Mouse (Mus musculus) neural tube, embryonic 15.5 days (tissue): ENCODE data around the gene Ranbp9. TPM values are rescaled to one million over a fixed set of nuclear protein-coding genes. Genes with fewer than 3 reads are reported as not detected.
A peak's percentile ranks its signal among the peaks of the same experiment; 100 is the strongest.

ENCODE experiments used
- ATAC-seq: fragments of 200-750 bp; cut with Nextera tagmentation; 2 replicates; pipeline ENCODE4 v1.8.0; 2017; ENCODE audit warnings: mild to moderate bottlenecking, moderate TSS enrichment, moderate library complexity; ENCODE audit not compliant: low FRiP score
- H3K27ac ChIP-seq: fragments of 300-500 bp; sonication (generic); replicated peaks from 2 replicates; pipeline ENCODE4 v1.5.1; 2015; ENCODE audit warnings: mild to moderate bottlenecking, inconsistent platforms
- H3K27me3 ChIP-seq: fragments of 300-500 bp; sonication (generic); replicated peaks from 2 replicates; pipeline ENCODE4 v1.6.1; 2015; ENCODE audit warnings: inconsistent platforms
- H3K36me3 ChIP-seq: fragments of 300-500 bp; sonication (generic); 2 replicates; pipeline ENCODE4 v1.6.1; 2015; ENCODE audit warnings: inconsistent platforms
- H3K4me1 ChIP-seq: fragments of 300-500 bp; sonication (generic); 2 replicates; pipeline ENCODE4 v1.6.1; 2015; ENCODE audit warnings: inconsistent platforms
- H3K4me2 ChIP-seq: fragments of 300-500 bp; sonication (generic); 2 replicates; pipeline ENCODE4 v1.6.1; 2015; ENCODE audit warnings: inconsistent platforms, mild to moderate bottlenecking, moderate library complexity
- H3K4me3 ChIP-seq: fragments of 300-500 bp; sonication (generic); replicated peaks from 2 replicates; pipeline ENCODE4 v1.5.1; 2015; ENCODE audit warnings: mild to moderate bottlenecking, inconsistent platforms
- H3K9ac ChIP-seq: fragments of 300-500 bp; sonication (generic); replicated peaks from 2 replicates; pipeline ENCODE4 v1.6.1; 2015; ENCODE audit warnings: mild to moderate bottlenecking, inconsistent platforms
- H3K9me3 ChIP-seq: fragments of 300-500 bp; sonication (generic); replicated peaks from 2 replicates; pipeline ENCODE4 v1.6.1; 2016; ENCODE audit warnings: inconsistent platforms
- WGBS: fragments of 180-500 bp; shearing (Covaris S2); methylation state at CpG from one replicate; pipeline ENCODE4 v1.1.7; 2015; ENCODE audit warnings: mixed read lengths; 5-methylcytosine and 5-hydroxymethylcytosine counted together
- polyA plus RNA-seq: library from polyadenylated mRNA; unstranded; fragments of >200 nt; fragmentation: Nextera tagmentation; extraction: Ambion mirVana; gene quantifications from 2 replicates; pipeline ENCODE4 v1.2.1, GENCODE M21; 2015

The Ranbp9 gene
- polyA plus RNA-seq, 1 experiment from 2014 or later = 12.9 TPM

DNA sequence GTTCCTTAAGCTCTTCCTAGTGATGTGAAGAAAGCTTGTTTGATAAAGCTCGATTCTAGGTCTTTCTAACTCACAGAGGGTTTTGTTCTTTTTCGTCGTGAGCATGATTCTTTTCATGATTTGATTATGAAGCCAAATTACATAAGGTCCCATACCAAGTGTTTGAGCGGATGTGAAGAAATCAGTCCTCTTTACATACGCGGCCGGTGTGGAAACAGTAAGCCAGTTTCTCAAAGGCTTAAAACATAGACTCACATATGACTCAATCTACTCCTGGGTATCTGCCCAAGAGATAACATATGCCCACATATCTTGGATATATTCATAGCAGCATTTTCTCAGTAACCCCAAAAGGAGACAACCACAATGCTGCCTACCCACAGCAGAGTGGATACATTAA lies 12.6 kb upstream of the Ranbp9 start:
- Histone ChIP-seq H3K9ac (no peak overlapping the region), H3K27ac (no peak overlapping the region), H3K4me2 (no peak overlapping the region), H3K27me3 (no peaks in the 10 kb centered on the region), H3K4me1 (peaks cover 16% of the 10 kb centered on the region), H3K4me3 (no peak overlapping the region), H3K36me3 (no peaks in the 10 kb centered on the region), H3K9me3 (no peaks in the 10 kb centered on the region)
- WGBS = 96% methylated on average over 7 of the region's 7 CpGs
- no peak for ATAC-seq

DNA sequence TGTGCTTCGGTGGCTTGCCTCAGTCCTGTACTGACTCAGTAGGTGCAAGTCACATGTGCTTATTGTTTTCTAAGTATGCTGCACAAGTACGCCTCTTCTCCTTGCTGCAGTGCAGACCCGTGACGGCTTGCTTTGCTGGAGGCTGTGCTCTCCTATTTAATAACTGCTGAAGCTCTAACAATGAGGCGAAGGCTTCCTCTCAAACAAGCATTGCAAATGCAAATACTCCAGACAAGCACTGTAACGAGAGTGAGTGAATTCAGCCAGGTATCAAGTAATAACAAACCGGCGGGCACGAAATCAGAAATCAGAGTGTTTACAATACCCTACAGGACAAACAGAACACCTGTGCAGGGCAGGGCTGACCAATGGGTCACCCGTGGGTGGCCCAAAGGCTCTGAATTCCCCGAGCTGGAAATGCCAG lies 12.0 kb upstream of the Ranbp9 start:
- H3K4me1 ChIP-seq = peaks cover 16% of the 10 kb centered on the region
- no peak overlapping the region for H3K9ac ChIP-seq
- no peaks in the 10 kb centered on the region for H3K27me3 ChIP-seq
- 52% methylated on average over 11 of the region's 11 CpGs for WGBS
- no peaks in the 10 kb centered on the region for H3K9me3 ChIP-seq
- ATAC-seq = peak; percentile 57
- no peak overlapping the region for H3K4me2 ChIP-seq
- H3K27ac ChIP-seq = peak overlapping the region; percentile 54; the same call in 1 of the 2 replicates
- no peak overlapping the region for H3K4me3 ChIP-seq
- no peaks in the 10 kb centered on the region for H3K36me3 ChIP-seq

DNA sequence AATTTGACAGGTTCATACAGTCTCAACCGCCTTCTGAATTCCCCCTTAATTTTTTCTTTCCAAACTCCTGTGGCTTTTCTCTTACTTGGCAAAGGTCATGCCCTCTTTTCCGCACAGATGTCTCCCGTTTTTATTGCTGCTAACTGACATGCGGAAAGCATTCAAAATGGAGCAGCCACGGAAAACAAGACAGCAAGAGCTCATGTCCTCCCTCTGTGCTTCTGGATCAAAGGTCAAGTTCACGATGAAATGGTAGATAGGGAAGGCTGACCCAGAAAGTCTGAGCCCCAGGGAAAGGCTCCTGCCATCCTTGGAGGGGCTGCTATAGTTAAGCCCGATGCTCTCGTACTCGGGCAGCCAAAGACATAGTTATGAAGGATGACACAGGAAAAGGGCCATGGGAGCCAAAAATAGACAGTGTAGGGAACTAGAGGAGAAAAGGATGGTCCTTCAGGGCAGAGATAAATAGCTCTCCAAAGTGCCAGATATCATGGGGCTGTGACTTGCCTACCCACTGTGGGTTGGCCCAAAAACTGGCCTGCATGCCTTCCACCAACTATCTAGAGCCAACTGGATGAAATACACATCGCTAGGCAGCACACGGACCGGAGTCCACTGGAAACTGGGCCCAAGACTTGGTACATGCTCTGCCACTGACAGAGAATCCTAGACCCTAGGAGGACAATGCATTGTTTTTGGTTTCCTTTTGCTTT lies 5.6 kb upstream of the Ranbp9 start:
- no peaks in the 10 kb centered on the region for H3K9me3 ChIP-seq
- H3K4me2 ChIP-seq = no peak overlapping the region
- H3K27ac ChIP-seq = no peak overlapping the region
- ATAC-seq = no peak
- H3K36me3 ChIP-seq = no peaks in the 10 kb centered on the region
- H3K4me1 ChIP-seq = peaks cover 13% of the 10 kb centered on the region
- 54% methylated on average over 12 of the region's 12 CpGs for WGBS
- H3K4me3 ChIP-seq = no peak overlapping the region
- H3K9ac ChIP-seq = no peak overlapping the region
- H3K27me3 ChIP-seq = no peaks in the 10 kb centered on the region

DNA sequence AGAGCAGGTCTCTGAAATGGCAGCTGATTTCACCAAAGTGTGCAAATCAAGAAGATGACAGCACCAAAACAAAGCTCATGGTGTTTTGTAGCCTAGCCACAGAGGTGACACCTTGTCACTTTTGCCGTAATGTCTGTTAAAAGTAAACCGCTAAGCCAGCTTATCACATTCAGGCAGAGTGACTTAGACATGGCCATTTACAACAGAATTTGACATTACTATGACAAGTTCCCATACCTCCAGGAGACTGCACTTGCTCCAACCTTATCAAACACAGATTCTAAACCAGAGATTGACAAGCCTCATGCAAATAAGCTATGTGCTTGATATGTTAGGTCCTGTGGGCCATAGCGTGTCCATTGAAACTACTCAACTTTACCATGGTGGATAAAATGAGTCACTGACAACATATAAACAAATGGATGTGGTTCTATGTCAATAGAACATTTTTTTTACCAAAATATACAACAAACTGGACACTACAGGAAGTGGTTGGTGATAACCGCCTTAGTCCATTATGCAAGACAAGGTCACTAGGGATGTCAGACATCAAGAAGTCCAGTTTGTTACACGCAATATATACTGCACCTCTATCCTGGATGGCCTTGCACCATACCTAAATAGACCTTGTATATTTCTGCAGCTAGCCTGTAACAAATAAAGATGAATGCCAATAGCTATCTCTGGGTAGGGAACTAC lies 4.3 kb upstream of the Ranbp9 start:
- no peaks in the 10 kb centered on the region for H3K36me3 ChIP-seq
- peaks cover 11% of the 10 kb centered on the region for H3K4me1 ChIP-seq
- no peak overlapping the region for H3K9ac ChIP-seq
- H3K4me3 ChIP-seq = no peak overlapping the region
- H3K27ac ChIP-seq = no peak overlapping the region
- H3K9me3 ChIP-seq = no peaks in the 10 kb centered on the region
- no peak for ATAC-seq
- H3K4me2 ChIP-seq = no peak overlapping the region
- 98% methylated on average over 5 of the region's 5 CpGs for WGBS
- H3K27me3 ChIP-seq = no peaks in the 10 kb centered on the region

DNA sequence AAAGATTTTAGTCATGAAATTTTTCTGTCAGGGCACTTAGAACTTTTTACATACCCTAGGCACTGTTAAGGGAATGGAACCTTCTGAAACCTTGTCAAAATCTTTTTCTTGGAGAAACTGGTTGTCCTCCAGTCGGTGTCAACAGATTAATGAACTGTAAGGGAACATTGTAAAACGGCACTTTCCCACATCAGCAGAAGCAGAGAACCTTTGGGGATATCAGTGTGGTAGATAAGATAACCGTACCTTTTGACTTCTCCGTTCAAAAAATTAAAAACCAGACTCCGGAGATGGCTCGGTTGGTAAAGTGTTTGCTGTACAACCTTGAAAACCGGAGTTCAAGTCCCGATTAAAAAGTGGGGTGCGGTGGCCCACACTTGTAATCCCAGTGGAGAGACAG lies 1.7 kb upstream of the Ranbp9 start:
- ATAC-seq = no peak
- no peak overlapping the region for H3K4me3 ChIP-seq
- H3K4me1 ChIP-seq = peaks cover 22% of the 10 kb centered on the region
- no peaks in the 10 kb centered on the region for H3K36me3 ChIP-seq
- H3K4me2 ChIP-seq = no peak overlapping the region
- WGBS = 87% methylated on average over 9 of the region's 9 CpGs
- no peak overlapping the region for H3K27ac ChIP-seq
- no peak overlapping the region for H3K9ac ChIP-seq
- no peaks in the 10 kb centered on the region for H3K9me3 ChIP-seq
- H3K27me3 ChIP-seq = no peaks in the 10 kb centered on the region

DNA sequence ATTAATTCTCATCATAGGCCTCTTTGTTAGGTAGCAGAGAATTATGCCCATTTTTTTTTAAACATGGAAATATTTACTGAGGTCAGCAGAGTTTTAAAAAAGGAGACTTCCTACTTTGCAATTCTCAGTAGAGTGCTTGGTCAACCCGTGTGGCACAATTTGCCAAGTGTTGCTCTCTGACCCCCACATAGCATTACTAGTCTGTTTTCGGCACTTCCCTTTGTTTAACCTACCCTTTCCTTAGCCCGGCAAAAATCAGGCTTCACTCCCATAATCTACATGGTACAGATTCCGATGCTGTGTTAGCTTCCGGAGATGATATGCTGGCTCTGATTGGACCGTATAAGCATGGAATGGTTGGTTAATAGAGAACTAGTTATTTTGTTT lies 770 bp upstream of the Ranbp9 start:
- peak; percentile 9; the same call in 1 of the 2 replicates for ATAC-seq
- WGBS = 16% methylated on average over 6 of the region's 6 CpGs
- peak overlapping the region; percentile 98 for H3K27ac ChIP-seq
- H3K36me3 ChIP-seq = no peaks in the 10 kb centered on the region
- no peaks in the 10 kb centered on the region for H3K9me3 ChIP-seq
- peak overlapping the region; percentile 93 for H3K4me3 ChIP-seq
- peak overlapping the region; percentile 98 for H3K9ac ChIP-seq
- peak overlapping the region; percentile 65 for H3K4me2 ChIP-seq
- H3K27me3 ChIP-seq = no peaks in the 10 kb centered on the region
- peaks cover 29% of the 10 kb centered on the region for H3K4me1 ChIP-seq

DNA sequence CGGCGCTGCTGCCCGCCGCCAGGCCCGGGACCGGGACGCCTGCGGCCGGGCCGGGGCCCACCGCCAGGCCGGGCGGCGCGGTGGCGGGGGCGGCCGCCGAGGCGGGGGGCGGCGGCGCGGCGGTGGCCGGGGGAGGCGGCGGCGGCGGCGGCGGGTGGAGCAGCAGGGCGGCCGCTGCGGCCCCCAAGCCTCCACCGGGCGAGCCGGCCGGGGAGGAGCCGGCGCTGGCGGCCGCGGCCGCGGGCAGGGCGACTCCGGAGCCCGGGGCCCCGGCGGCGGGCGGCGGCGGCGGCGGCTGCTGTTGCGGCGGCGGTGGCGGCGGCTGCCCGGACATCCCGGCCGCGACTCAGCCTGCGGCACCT lies 506 bp downstream of the Ranbp9 start:
- Histone ChIP-seq H3K27me3 (no peaks in the 10 kb centered on the region), H3K4me3 (peak overlapping the region; percentile 93), H3K9me3 (no peaks in the 10 kb centered on the region), H3K9ac (peak overlapping the region; percentile 98), H3K4me1 (peaks cover 38% of the 10 kb centered on the region), H3K36me3 (no peaks in the 10 kb centered on the region), H3K27ac (peak overlapping the region; percentile 98), H3K4me2 (peak overlapping the region; percentile 65)
- no peak; the same call in 1 of the 2 replicates for ATAC-seq
- WGBS = 0% methylated on average over 32 of the region's 67 CpGs

DNA sequence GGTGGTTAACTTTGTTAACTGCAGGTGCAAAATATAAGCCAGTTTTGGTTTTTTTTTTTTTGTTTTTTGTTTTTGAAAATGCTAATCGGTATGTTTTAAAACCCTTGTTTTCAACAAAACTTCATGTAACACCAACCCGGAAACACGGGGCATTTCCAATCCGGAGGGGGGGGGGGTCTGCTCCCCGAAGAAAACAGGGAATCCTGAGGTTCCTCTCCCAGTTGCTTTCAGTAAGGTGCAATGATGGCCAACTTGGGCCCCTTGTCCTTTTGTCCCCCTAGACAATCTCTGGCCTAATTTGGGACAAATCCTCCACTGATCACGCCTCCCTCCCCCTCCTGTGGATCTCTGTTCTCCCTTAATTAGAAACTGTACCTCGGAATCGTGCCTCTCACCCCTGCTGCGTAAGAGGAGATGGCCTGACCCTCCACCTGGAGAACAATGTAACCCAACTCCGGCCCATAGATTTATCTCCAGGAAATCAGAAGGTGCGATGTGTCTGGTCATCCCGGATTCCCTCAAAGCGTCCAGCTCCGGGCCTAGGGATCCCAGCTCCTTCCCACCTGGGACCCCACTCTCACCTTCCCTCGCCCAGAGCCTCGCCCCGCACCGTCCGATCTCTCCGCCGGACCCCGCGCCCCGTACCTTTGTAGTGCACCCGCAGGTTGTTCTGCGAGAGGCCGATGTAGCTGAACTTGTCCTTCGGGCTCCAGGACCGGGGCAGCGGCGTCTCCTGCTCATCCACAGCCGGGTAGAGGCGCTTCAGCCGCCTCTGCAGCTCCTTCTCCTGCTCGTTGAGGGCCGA lies 1.1 kb downstream of the Ranbp9 start:
- WGBS = 1% methylated on average over 36 of the region's 36 CpGs
- ATAC-seq = no peak
- Histone ChIP-seq H3K36me3 (no peaks in the 10 kb centered on the region), H3K4me3 (peak overlapping the region; percentile 93), H3K4me1 (peaks cover 38% of the 10 kb centered on the region), H3K27me3 (no peaks in the 10 kb centered on the region), H3K9me3 (no peaks in the 10 kb centered on the region), H3K9ac (peak overlapping the region; percentile 98), H3K27ac (peak overlapping the region; percentile 98), H3K4me2 (peak overlapping the region; percentile 65)

DNA sequence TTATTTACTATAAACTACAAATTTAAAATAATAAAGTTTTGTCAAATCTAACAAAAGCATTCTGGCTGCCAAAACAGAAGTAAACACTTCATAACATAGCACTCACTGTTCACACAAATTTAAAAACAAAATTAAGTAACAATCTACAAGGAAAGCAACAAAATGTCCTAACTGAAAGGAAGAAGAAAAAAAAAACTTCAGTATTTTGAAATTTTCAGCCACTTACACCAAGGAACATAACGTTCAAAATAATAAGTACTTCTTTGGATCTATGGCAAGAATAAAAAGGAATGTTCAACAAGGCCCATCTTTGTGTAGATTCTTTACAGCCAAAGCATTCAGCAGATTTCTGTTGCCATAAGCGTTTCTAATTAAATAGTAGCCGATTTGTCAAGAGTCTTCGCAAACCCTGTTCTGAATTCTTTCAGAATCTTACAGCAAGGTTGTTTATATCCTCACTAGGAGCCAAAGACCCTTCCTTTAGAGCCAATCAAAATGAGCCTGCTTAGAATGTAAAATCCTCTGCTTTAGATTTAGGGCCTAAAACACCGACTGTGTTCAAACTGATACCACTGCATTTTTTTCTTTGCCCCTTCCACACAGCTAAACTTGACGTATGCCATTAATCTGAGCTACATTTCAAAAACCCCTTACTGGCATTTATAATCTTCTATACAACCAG lies 1.9 kb downstream of the Ranbp9 start:
- peak overlapping the region; percentile 98 for H3K27ac ChIP-seq
- H3K4me3 ChIP-seq = peak overlapping the region; percentile 93
- no peaks in the 10 kb centered on the region for H3K36me3 ChIP-seq
- no peaks in the 10 kb centered on the region for H3K27me3 ChIP-seq
- peak overlapping the region; percentile 98 for H3K9ac ChIP-seq
- H3K4me1 ChIP-seq = peaks cover 46% of the 10 kb centered on the region
- 4% methylated on average over 6 of the region's 6 CpGs for WGBS
- H3K4me2 ChIP-seq = peak overlapping the region; percentile 65
- ATAC-seq = no peak
- H3K9me3 ChIP-seq = no peaks in the 10 kb centered on the region

DNA sequence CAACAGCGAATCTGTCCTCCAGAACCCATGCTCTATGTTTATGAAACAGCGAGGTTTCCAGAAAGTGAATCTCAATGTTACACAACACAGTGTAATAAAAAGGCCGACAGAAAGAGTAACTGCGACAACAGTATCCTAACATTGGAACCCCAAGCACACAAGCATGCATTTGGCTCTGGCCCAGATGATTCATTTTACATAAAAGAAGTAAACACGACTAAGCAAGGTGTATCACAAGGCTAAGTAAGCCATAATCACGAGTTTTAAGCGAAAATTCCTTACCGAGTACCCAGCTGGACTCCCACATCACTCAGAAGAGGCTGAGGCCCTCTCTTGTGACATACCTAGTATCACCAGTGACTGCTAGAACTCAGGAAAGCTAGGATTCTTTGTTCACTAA lies 2.5 kb downstream of the Ranbp9 start:
- WGBS = 10% methylated on average over 8 of the region's 8 CpGs
- H3K27ac ChIP-seq = peak overlapping the region; percentile 18; the same call in 1 of the 2 replicates
- H3K4me1 ChIP-seq = peaks cover 46% of the 10 kb centered on the region

DNA sequence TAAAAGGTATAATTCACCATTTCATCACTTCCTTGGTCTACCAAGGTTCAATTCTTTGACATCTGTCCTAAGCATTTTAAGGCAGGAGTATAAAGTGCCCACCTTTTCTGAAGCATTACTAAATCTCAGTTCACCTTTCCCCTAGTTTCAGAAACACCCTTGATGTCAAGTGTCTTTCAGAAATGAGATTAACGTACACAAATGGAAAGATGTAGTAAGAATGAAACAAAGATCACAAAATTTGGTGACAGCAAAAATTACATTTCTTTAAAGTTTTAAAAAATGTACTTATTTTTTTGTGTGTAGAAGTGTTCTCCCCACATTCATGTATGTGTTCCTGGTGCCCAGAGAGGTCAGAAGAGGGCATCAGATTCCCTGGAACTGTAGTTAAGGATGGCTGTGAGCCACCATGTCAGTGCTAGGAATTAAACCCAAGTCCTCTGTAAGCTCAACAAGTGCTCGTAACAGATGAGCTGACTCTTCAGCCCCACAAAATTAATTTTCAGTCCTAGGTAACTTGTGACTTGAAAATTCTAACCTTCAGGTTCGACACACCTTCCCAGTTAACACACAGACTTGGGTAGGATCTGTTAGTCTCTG lies 3.9 kb downstream of the Ranbp9 start:
- Histone ChIP-seq H3K9ac (no peak overlapping the region), H3K9me3 (no peaks in the 10 kb centered on the region), H3K4me3 (no peak overlapping the region), H3K4me2 (peak overlapping the region; percentile 65; the same call in 1 of the 2 replicates), H3K36me3 (no peaks in the 10 kb centered on the region), H3K27me3 (no peaks in the 10 kb centered on the region), H3K27ac (no peak overlapping the region), H3K4me1 (peaks cover 42% of the 10 kb centered on the region)
- no peak for ATAC-seq
- 91% methylated on average over 3 of the region's 3 CpGs for WGBS

More for the DNA sequence above, 2.5 kb downstream of the Ranbp9 start:
- Histone ChIP-seq H3K9ac (peak overlapping the region; percentile 40), H3K9me3 (no peaks in the 10 kb centered on the region), H3K36me3 (no peaks in the 10 kb centered on the region), H3K4me2 (peak overlapping the region; percentile 65), H3K27me3 (no peaks in the 10 kb centered on the region), H3K4me3 (peak overlapping the region; percentile 39)
- ATAC-seq = no peak
